Mouse (Mus musculus): ENCODE data around the gene Mef2c. TPM values are rescaled to one million over a fixed set of nuclear protein-coding genes. Genes with fewer than 3 reads are reported as not detected.

Gene Mef2c
- polyA plus RNA-seq, 1 experiment from 2014 or later = 133 TPM

DNA sequence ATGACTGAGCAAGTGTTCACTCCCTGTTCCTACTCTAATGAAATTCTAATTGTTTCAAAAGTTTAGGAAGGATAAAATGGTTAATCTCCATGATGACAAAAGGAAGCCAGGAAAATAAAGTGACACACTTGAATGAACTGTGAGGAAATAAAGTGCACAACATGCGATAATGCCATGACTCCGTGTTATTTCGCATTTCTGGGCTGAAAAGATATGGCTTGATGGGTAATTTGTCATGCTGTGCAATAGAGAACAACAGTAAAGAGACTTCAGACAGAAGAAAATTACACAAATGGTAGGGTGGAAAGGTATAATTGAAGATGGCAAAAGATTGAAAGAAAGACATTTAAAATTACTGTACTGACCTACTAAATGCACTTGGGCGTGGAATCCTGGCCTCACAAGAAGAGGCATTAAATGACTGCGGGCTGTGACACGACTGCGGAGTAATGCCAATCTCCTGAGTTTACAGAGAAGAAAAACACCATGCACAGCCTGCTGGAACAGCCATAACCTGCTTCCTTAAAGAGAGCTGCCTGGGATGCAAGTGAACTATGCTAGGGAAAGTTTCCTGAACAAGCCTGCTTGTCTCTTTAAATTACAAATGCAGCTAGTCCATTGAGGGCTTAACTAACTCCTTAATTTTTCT, 19.0 kb upstream of the Mef2c start:
- no peak for ATAC-seq (ENCODE audit: insufficient number of reproducible peaks, low FRiP score, low TSS enrichment, low read depth)
- Histone ChIP-seq H3K27me3 (no peaks in the 10 kb centered on the region), H3K27ac (no peak overlapping the region), H3K4me3 (no peak overlapping the region), H3K4me1 (no peaks in the 10 kb centered on the region), H3K9me3 (no peaks in the 10 kb centered on the region), H3K9ac (no peak overlapping the region), H3K4me2 (no peak overlapping the region), H3K36me3 (no peaks in the 10 kb centered on the region)
- WGBS = 65% methylated on average over 7 of the region's 7 CpGs

DNA sequence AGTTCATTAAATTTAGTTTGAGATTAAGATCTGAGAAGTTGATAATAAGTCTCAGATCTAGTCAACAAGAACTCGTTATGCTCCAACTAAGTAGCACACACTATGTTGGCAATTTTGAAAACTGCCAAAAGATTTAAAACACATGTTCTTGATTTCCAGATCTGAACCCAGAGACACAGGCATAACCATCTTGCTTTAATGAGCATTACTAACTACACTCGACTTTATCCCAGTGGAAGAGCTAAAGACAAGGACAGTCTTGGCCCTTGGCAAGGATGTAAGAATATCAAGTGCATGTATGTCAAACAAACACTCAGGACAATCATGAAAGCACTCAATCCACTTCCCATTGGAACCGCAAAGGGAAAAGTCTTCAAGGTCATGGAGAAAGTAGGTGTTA, 11.8 kb upstream of the Mef2c start:
- 46% methylated on average over 3 of the region's 3 CpGs for WGBS
- Histone ChIP-seq H3K9ac (no peak overlapping the region), H3K4me3 (no peak overlapping the region), H3K27me3 (no peaks in the 10 kb centered on the region), H3K27ac (no peak overlapping the region), H3K36me3 (no peaks in the 10 kb centered on the region), H3K4me1 (no peaks in the 10 kb centered on the region), H3K9me3 (no peaks in the 10 kb centered on the region), H3K4me2 (no peak overlapping the region)
- no peak for ATAC-seq (ENCODE audit: insufficient number of reproducible peaks, low FRiP score, low TSS enrichment, low read depth)

DNA sequence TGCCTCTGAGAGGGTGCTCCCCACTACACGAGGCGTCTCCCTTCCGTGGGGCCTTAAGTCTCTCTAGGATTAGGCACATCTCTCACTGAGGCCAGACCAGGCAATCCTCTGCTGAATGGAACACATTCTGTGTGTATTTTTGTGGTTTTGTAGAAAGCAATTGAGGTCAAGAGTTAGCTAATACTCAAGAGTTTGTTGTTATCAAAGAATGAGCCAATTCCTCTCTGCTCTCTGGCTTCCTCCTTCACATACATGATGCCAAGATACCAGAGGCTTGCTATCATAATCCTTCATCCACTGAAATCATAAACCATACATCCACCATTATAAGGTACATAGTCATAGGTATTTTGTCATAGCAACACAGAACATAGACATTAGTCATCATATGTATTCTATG, 6.1 kb upstream of the Mef2c start:
- no peak overlapping the region for H3K4me2 ChIP-seq
- 94% methylated on average over 3 of the region's 3 CpGs for WGBS
- no peaks in the 10 kb centered on the region for H3K4me1 ChIP-seq

DNA sequence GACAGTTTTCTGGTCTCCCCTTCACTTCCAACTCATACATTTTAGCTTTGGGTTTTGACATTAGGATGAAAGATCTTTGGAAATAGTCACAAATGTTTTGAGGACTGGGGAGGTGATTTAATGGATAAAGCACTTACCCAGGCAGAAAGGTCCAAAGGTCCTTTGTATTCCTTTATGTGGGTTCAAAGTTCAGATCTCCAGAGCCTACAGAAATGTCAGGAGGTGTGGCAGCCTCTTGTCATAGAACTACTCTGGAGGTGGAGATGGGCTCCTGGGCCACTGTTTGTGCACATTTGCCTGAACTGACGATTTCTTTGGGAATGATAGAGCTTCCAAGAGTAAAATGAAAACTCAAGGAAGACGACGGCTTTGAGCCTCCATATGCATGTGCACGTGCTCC, 4.3 kb upstream of the Mef2c start:
- H3K4me3 ChIP-seq = no peak overlapping the region
- no peak overlapping the region for H3K27ac ChIP-seq
- no peak for ATAC-seq (ENCODE audit: insufficient number of reproducible peaks, low FRiP score, low TSS enrichment, low read depth)
- H3K27me3 ChIP-seq = no peaks in the 10 kb centered on the region
- H3K36me3 ChIP-seq = no peaks in the 10 kb centered on the region
- no peak overlapping the region for H3K9ac ChIP-seq
- no peak overlapping the region for H3K4me2 ChIP-seq
- H3K9me3 ChIP-seq = no peaks in the 10 kb centered on the region
- H3K4me1 ChIP-seq = 0 out of 2 replicates have a peak, but pooled peaks cover 3% of the 10 kb centered on the region
- 87% methylated on average over 4 of the region's 4 CpGs for WGBS

More for the DNA sequence above, 6.1 kb upstream of the Mef2c start:
- Histone ChIP-seq H3K9ac (no peak overlapping the region), H3K36me3 (no peaks in the 10 kb centered on the region), H3K9me3 (no peaks in the 10 kb centered on the region), H3K27me3 (no peaks in the 10 kb centered on the region), H3K27ac (no peak overlapping the region), H3K4me3 (no peak overlapping the region)
- no peak for ATAC-seq (ENCODE audit: insufficient number of reproducible peaks, low FRiP score, low TSS enrichment, low read depth)

DNA sequence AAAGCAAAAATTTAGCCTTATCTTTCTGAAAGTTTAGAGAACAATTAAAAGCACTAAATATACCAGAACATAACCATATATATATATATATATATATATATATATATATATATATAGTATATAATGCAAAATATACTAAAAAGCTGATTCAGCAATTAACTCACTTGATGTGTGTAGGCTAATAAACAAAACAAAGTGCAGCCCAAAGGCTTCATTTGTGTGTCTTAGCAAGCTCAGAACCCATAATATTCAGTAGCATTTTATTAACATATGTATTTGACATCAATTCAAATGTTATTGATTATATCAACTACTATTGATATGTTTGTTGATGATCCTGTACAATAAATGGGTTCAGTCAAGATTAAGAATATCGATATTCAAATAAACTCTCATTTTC, 3.9 kb downstream of the Mef2c start:
- Histone ChIP-seq H3K9me3 (no peaks in the 10 kb centered on the region), H3K4me2 (no peak overlapping the region), H3K4me3 (no peak overlapping the region), H3K9ac (no peak overlapping the region), H3K4me1 (0 out of 2 replicates have a peak, but pooled peaks cover 3% of the 10 kb centered on the region), H3K27me3 (no peaks in the 10 kb centered on the region), H3K36me3 (no peaks in the 10 kb centered on the region), H3K27ac (no peak overlapping the region)
- 89% methylated on average over 1 of the region's 1 CpGs for WGBS
- no peak for ATAC-seq (ENCODE audit: insufficient number of reproducible peaks, low FRiP score, low TSS enrichment, low read depth)

DNA sequence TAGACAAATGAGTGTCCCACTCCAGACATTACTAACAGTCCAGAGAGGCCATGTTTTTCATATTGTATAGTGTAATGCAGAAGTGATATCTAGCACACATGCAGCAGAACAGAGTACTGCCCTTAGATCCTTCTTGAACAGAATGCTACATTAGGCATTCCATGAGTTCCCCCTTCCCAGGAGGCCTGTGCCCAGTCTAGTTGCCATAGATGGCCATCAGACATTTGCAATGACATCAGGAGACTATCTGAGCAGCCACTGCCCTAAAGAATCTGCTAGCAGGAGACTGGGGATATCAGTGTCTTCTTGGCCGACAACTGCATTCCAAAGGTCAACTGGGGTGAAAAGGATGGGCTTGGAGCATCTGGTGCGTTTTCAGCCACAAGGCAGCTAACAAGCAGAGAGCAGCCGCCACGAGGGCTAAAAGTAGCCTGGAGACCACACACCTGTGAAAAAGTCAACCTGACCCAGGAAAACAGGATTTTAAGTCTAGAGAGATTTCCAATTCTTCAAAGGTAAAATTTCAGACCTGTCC, 11.2 kb downstream of the Mef2c start:
- Histone ChIP-seq H3K9me3 (no peaks in the 10 kb centered on the region), H3K9ac (no peak overlapping the region), H3K27ac (no peak overlapping the region), H3K4me3 (no peak overlapping the region), H3K4me1 (peaks cover 7% of the 10 kb centered on the region; the same call in 1 of the 2 replicates), H3K36me3 (no peaks in the 10 kb centered on the region), H3K27me3 (no peaks in the 10 kb centered on the region), H3K4me2 (no peak overlapping the region)
- ATAC-seq (ENCODE audit: insufficient number of reproducible peaks, low FRiP score, low TSS enrichment, low read depth) = no peak
- WGBS = 49% methylated on average over 4 of the region's 4 CpGs

DNA sequence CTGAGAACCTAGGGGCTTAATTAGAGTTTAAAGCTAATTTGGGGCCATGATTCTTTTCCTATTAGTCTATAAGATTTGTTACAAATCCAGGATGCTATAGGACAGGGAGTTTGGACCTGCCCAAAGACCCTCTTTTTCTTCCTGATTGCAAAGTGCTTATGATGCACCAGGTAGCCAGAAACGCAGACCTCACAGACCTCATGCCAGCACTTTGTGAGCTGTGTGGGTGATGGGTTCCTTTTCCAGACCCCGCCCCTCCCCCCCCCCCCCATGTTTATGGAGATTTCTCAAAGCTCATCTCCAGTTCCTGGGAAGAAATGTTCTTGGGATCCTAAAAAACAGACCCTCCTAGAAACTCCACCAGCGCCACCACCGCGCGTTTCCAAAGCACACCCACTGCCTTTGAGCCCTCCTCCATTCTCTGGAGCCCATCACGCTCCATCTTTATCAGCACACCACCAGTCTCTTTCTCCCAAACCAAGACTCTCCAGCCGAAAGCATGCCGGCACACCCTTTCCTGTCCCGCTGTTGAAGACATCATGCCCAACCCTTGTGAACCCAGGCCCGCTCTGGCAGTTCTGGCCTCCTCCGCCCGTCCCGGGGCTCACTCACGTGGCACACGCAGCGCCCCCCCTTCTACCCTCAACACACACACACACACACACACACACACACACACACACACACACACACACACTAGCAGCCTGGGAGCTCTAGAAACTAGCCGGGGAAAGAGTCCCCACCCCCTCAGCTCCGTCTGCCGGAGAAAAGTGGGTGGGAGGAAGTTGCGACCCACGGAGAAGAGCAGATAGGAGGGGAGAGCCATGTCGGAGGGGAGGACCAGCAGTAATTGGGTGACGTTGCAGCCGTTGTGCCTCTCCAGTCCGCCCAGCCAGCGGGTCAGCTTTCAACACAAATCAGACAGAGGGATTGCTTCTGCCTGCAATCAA, 14.1 kb downstream of the Mef2c start:
- H3K4me2 ChIP-seq = peak overlapping the region; percentile 60
- peak; percentile 89 for ATAC-seq (ENCODE audit: insufficient number of reproducible peaks, low FRiP score, low TSS enrichment, low read depth)

DNA sequence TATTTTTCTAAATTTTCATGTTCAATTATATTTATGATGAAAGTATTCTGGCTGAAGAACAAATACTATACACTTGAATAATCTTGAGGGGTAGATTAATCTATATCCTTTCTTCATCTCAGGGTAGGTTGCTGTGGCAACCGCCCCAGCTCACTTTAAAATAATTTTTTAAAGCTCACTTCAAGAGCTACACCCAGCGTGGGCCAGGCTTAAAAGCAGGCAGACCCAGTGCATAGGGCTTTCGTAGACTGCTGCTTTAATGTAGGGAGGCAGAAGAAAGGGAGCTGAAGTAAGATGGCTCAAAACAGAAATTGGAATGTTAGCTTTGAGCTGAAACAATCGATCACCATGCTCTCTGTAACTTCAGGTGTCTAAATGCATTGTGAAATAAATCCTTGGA, 17.0 kb downstream of the Mef2c start:
- ATAC-seq (ENCODE audit: insufficient number of reproducible peaks, low FRiP score, low TSS enrichment, low read depth) = no peak
- no peak overlapping the region for H3K4me2 ChIP-seq
- H3K4me1 ChIP-seq = peaks cover 10% of the 10 kb centered on the region; the same call in 1 of the 2 replicates
- H3K4me3 ChIP-seq = no peak overlapping the region
- no peak overlapping the region for H3K27ac ChIP-seq
- 60% methylated on average over 4 of the region's 4 CpGs for WGBS
- no peak overlapping the region for H3K9ac ChIP-seq
- no peaks in the 10 kb centered on the region for H3K27me3 ChIP-seq
- no peaks in the 10 kb centered on the region for H3K9me3 ChIP-seq
- H3K36me3 ChIP-seq = no peaks in the 10 kb centered on the region

More for the DNA sequence above, 14.1 kb downstream of the Mef2c start:
- peak overlapping the region; percentile 42 for H3K9ac ChIP-seq
- no peaks in the 10 kb centered on the region for H3K27me3 ChIP-seq
- H3K4me3 ChIP-seq = peak overlapping the region; percentile 47
- peak overlapping the region; percentile 81 for H3K27ac ChIP-seq
- H3K9me3 ChIP-seq = no peaks in the 10 kb centered on the region
- no peaks in the 10 kb centered on the region for H3K36me3 ChIP-seq
- WGBS = under 1% methylated on average over 27 of the region's 27 CpGs
- H3K4me1 ChIP-seq = peaks cover 7% of the 10 kb centered on the region; the same call in 1 of the 2 replicates

DNA sequence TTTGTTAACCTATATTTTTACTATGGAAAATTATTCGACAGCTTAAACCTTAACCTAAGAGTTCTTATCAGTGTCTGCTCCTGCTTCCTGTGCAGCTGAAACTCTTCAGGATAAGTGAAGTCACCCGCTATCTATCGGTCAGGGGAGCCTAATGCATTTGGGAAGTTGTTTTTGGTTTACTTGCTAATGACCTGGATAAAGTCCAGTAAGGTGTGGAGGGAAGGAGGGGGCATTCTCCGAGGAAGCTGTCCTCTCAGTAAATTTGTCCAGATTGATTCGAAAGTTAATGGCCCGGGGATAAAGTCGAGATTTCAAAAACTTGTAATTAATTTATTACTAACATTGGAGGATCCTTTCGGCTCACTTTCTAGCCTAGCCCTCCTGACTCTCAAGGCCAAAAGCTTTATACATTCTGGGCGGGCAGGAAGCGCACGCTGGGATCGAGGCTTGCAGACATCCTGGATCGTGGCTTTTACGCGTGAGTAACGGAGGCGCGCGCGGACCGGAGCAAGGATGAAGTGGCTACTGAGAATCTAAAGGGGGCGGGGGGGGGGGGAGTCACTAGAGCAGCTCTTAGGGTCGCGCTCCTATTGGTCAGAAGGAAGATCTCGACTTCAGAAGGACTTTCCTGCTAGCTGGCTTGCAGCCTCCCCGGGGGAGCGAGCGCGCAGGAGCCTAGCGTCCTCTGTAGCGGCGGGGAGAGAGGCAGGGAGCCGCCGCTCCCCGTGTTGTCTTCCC, 19.6 kb downstream of the Mef2c start:
- peak overlapping the region; percentile 58 for H3K4me2 ChIP-seq
- no peaks in the 10 kb centered on the region for H3K27me3 ChIP-seq
- H3K36me3 ChIP-seq = no peaks in the 10 kb centered on the region
- H3K4me3 ChIP-seq = peak overlapping the region; percentile 59
- H3K27ac ChIP-seq = peak overlapping the region; percentile 93
- H3K4me1 ChIP-seq = peaks cover 7% of the 10 kb centered on the region; the same call in 1 of the 2 replicates
- 4% methylated on average over 34 of the region's 35 CpGs for WGBS
- ATAC-seq (ENCODE audit: insufficient number of reproducible peaks, low FRiP score, low TSS enrichment, low read depth) = peak; percentile 72
- no peaks in the 10 kb centered on the region for H3K9me3 ChIP-seq
- peak overlapping the region; percentile 56; the same call in 1 of the 2 replicates for H3K9ac ChIP-seq

DNA sequence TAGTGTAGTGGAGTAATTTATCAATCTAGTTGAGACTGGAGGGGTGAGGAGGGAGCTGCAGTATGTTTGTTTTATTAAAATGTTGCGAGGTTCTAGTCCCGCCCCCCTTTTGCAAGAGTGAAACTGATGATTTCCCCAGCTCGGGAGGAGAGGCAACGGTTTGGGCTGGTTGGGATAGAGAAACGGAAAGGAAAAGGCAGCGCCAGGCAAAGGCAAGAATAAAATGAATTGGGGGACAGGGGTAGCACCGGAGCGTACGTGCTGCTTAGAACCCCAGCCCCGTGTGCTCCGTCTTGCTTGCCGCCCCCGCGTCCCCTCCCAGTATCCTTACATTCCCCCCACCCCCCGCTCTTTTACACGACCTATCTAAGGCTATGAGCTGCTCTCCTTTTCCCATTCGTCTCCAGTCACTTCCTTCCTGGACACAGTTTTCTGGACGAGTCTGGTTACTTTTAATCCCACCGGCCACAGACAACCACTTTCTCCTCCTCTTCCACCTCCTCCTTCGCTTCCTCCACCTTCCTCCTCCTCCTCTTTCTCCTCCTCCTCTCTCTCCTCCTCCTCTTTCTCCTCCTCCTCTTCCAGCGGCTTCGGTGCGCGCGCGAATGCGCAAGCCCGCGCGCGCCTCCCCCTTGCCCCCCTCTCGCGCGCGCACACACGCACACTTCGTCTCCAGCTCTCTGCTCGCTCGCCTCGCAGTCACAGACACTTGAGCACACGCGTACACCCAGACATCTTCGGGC, 20.5 kb downstream of the Mef2c start:
- peak; percentile 86 for ATAC-seq (ENCODE audit: insufficient number of reproducible peaks, low FRiP score, low TSS enrichment, low read depth)
- Histone ChIP-seq H3K9me3 (no peaks in the 10 kb centered on the region), H3K4me2 (peak overlapping the region; percentile 58), H3K27ac (peak overlapping the region; percentile 93), H3K36me3 (no peaks in the 10 kb centered on the region), H3K9ac (peak overlapping the region; percentile 56), H3K27me3 (no peaks in the 10 kb centered on the region), H3K4me1 (peaks cover 3% of the 10 kb centered on the region; the same call in 1 of the 2 replicates), H3K4me3 (peak overlapping the region; percentile 59)
- 1% methylated on average over 42 of the region's 43 CpGs for WGBS

Measured in limb, embryonic 15.5 days (tissue).